Mouse (Mus musculus): ENCODE results near the gene Nfs1. TPM values are rescaled to one million over a fixed set of nuclear protein-coding genes. Genes with fewer than 3 reads are reported as not detected.
"Not testable (repeated sequence)": the region's sequence is repeated elsewhere in the genome, so short reads cannot be mapped to it uniquely, and the experiment has no call there.

The Nfs1 gene
- 10 to 100 TPM; 86.3 to 93.6 TPM for total RNA-seq (2021)

- DNase-seq: peak; percentile 91
- intact Hi-C loops (cut with DNase I): loop anchor here (2.0 kb wide), 1 partner anchor 181 kb away; no protein-coding TSS in a partner anchor
These were observed at the start of gene Nfs1, which contains the start of gene Romo1 for GRCm38 (mm10) chr2:156143953-156144724. Nfs1 (minus strand) TSS chr2:156144186. Romo1 (plus strand) TSS chr2:156144039.

GRCm38 (mm10) chr2:156193066-156193862, 49.3 kb upstream of the Nfs1 start:
- intact Hi-C loops (cut with DNase I): no loop called here
- no peak for DNase-seq

- no peak for DNase-seq
- intact Hi-C loops (cut with DNase I): no loop called here
These were observed 48.1 kb upstream of the Nfs1 start for GRCm38 (mm10) chr2:156192068-156192467.

- DNase-seq: no peak
- intact Hi-C loops (cut with DNase I): no loop called here
These were observed 47.6 kb upstream of the Nfs1 start for GRCm38 (mm10) chr2:156191540-156191939.

- peak; percentile 34 to 37 for DNase-seq
- intact Hi-C loops (cut with DNase I): no loop called here
These were observed 46.3 kb upstream of the Nfs1 start for GRCm38 (mm10) chr2:156190004-156190896.

- DNase-seq; intact Hi-C loops (cut with DNase I): not testable (repeated sequence)
These were observed 45.3 kb upstream of the Nfs1 start for GRCm38 (mm10) chr2:156189241-156189640.

- no peak for DNase-seq
- intact Hi-C loops (cut with DNase I): loop anchor here (2.0 to 5.0 kb wide), 3 partner anchors 71 to 97 kb away; partner anchors contain the start of genes Cpne1 and Rbm12
These were observed 37.6 kb upstream of the Nfs1 start for GRCm38 (mm10) chr2:156181592-156181991.

GRCm38 (mm10) chr2:156180824-156181590, 37.0 kb upstream of the Nfs1 start:
- intact Hi-C loops (cut with DNase I): loop anchor here (1.0 to 5.0 kb wide), 4 partner anchors 15 to 98 kb away; partner anchors contain the start of genes Cpne1, Phf20 and Rbm12
- DNase-seq: no peak

- intact Hi-C loops (cut with DNase I): loop anchor here (1.0 to 5.0 kb wide), 4 partner anchors 16 to 99 kb away; partner anchors contain the start of genes Cpne1, Phf20 and Rbm12
- peak; percentile 100 for DNase-seq
These were observed 36.3 kb upstream of the Nfs1 start, which contains the start of gene Rbm39 for GRCm38 (mm10) chr2:156180094-156180821. Rbm39 (minus strand) TSS chr2:156180238.

- no peak for DNase-seq
- intact Hi-C loops (cut with DNase I): loop anchor here (1.0 to 5.0 kb wide), 4 partner anchors 17 to 99 kb away; partner anchors contain the start of genes Cpne1, Phf20 and Rbm12
These were observed 35.8 kb upstream of the Nfs1 start for GRCm38 (mm10) chr2:156179796-156180093.

- intact Hi-C loops (cut with DNase I): no loop called here
- DNase-seq: peak; percentile 76 to 86
These were observed 35.2 kb upstream of the Nfs1 start for GRCm38 (mm10) chr2:156179046-156179795.

GRCm38 (mm10) chr2:156177651-156178050, 33.7 kb upstream of the Nfs1 start:
- intact Hi-C loops (cut with DNase I): loop anchor here (2.0 kb wide), 1 partner anchor 31 kb away; no protein-coding TSS in a partner anchor
- no peak for DNase-seq

GRCm38 (mm10) chr2:156177079-156177478, 33.1 kb upstream of the Nfs1 start:
- intact Hi-C loops (cut with DNase I): loop anchor here (2.0 kb wide), 1 partner anchor 30 kb away; no protein-coding TSS in a partner anchor
- DNase-seq: no peak

GRCm38 (mm10) chr2:156166557-156166956, 22.6 kb upstream of the Nfs1 start:
- intact Hi-C loops (cut with DNase I): no loop called here
- no peak for DNase-seq

GRCm38 (mm10) chr2:156165478-156165877, 21.5 kb upstream of the Nfs1 start:
- intact Hi-C loops (cut with DNase I): no loop called here
- no peak for DNase-seq

GRCm38 (mm10) chr2:156151538-156151937, 7.6 kb upstream of the Nfs1 start:
- DNase-seq: no peak
- intact Hi-C loops (cut with DNase I): no loop called here

GRCm38 (mm10) chr2:156147316-156147915, 3.4 kb upstream of the Nfs1 start:
- intact Hi-C loops (cut with DNase I): loop anchor here (2.0 kb wide), 1 partner anchor 29 kb away; no protein-coding TSS in a partner anchor
- DNase-seq: no peak
